Mouse (Mus musculus): ENCODE data around the gene Rtn4rl2. TPM values are rescaled to one million over a fixed set of nuclear protein-coding genes. Genes with fewer than 3 reads are reported as not detected.

The Rtn4rl2 gene
- polyA plus RNA-seq (2012; rRNA removed), result 12.0 and 16.9 TPM in 2 replicates

DNA sequence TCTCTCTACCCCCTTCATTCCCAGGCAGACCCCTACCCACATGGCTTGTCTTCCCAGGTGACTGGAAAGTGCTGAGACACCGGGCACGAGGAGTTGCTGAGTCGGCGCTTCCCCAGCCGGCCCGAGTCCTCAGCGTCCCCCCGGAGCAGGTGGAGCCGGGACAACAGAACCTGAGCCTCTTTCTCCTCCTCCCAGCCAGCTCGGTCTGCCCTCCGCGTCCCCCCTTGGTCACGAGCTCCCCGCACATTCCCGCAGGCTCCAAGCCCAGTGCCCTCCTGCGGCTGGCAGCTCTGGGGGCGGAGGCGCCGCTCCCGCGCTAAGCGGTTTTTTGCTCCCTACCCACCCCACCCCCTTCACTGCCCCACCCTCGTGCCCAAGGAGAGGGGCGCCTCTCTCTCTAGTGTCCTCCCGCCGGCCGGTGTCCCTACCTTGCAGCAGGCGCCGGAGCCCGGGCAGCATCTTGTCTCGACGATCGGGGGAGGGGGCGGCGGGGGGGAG, at the start of gene Rtn4rl2:
TSS of gene Rtn4rl2 (minus strand) at position 477 of the 498 bp plus-strand sequence.

DNA sequence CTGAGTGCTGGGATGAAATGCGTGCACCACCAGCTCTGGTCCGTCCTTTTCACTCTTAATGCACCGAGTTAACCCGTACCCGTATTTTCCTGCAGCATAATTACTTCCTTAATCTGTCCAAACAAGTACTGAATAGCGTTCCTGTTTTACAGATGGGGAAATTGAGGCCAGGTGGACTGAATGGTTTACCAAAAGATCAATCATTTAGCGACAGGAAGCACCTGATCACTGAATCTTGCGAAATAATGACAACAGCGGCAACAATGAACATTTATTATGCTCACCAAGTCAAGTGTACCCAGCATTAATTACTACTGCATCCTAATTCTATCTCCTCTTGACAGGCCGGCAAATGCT, 47.9 kb downstream of the Rtn4rl2 start, which contains the start of gene Slc43a1:
TSS of gene Slc43a1 (plus strand) at position 258 of the 357 bp plus-strand sequence.

DNA sequence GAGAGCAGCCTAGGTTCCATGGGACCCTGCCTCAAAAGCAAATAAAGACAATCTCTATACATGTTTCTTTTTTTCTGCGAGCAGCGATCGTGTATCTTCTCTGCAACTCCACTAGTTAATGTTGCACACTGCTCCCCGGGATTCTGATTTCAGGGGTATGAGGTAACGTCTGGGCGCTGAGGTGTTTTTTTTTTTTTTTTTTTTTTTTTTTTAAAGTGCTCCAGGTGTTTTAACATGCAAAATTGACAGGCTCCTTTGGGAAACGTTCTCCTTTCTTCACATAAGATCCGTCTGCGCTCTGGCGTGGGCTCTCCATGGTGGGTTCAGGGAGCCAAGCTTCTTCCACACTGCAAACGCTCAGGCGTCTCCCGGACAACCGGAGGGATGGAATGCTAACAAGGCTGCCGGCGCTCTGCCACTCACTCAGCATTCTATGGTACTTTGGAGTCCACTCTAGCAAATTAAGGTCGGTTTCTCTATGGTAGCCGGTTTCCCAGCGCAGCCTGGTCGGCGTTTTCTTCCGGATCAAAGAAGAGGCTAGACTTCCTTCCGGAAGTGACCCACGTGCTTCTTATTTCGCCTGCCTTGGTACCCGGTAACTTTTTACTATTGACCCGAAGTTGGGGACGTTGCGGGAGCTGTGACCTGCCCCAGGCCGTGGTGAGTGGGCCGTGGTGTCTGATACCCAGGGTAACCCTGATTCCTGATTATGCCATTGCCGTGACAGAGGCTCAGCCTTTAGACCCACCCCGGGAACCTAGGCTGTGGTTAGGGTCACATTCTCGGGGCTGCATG, 59.8 kb downstream of the Rtn4rl2 start, which contains the start of gene Timm10:
TSS of gene Timm10 (plus strand) at position 510 of the 795 bp plus-strand sequence.

DNA sequence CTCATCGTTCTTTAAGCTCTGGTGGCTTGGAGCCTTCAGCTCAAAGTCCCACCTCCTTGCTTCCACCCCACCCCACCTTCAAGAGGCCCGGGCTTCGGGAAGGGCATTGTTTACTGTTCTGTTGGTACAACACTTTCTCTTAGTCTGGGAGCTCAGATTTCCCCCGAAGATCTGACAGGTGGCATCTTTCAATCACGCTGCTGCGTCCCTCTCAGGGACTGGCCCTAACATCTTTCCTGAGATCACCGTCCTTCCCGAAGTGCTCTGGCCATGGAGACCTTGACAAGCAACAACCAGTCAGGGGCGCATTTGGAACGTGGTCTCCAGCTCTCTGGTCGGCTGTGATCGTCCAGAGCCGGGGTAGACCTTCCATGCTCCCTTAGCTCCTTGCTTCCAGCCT, 64.0 kb downstream of the Rtn4rl2 start, which contains the start of gene Smtnl1:
TSS of gene Smtnl1 (minus strand) at position 101 of the 400 bp plus-strand sequence.

Other genes with a start within 250 kb of the Rtn4rl2 start
- gene Ctnnd1, start 235.9 kb downstream of the Rtn4rl2 start, polyA plus RNA-seq (2012; rRNA removed), result 62.4 and 62.9 TPM in 2 replicates
- gene Btbd18, start 227.6 kb downstream of the Rtn4rl2 start, polyA plus RNA-seq (2012; rRNA removed), result not detected in 2 replicates
- 128 and 180 TPM in 2 replicates for gene Selenoh, start 215.9 kb downstream of the Rtn4rl2 start, polyA plus RNA-seq (2012; rRNA removed)
- gene Gm28635, start 208.7 kb downstream of the Rtn4rl2 start, polyA plus RNA-seq (2012; rRNA removed), result not detected in 2 replicates
- 8.0 and 8.9 TPM in 2 replicates for gene Med19, start 208.3 kb downstream of the Rtn4rl2 start, polyA plus RNA-seq (2012; rRNA removed)
- gene Tmx2, start 207.6 kb downstream of the Rtn4rl2 start, polyA plus RNA-seq (2012; rRNA removed), result 41.7 and 58.0 TPM in 2 replicates
- 44.3 and 50.4 TPM in 2 replicates for gene Zdhhc5, start 171.5 kb downstream of the Rtn4rl2 start, polyA plus RNA-seq (2012; rRNA removed)
- 8.1 and 9.7 TPM in 2 replicates for gene Clp1, start 159.4 kb downstream of the Rtn4rl2 start, polyA plus RNA-seq (2012; rRNA removed)
- 7.7 and 8.3 TPM in 2 replicates for gene Ypel4, start 152.7 kb downstream of the Rtn4rl2 start, polyA plus RNA-seq (2012; rRNA removed)
- 0.98 and 1.3 TPM in 2 replicates for gene Gm19426, start 143.1 kb downstream of the Rtn4rl2 start, polyA plus RNA-seq (2012; rRNA removed)
- gene Serping1, start 111.3 kb downstream of the Rtn4rl2 start, polyA plus RNA-seq (2012; rRNA removed), result 298 and 361 TPM in 2 replicates
- 18.7 and 23.7 TPM in 2 replicates for gene Ube2l6, start 87.9 kb downstream of the Rtn4rl2 start, polyA plus RNA-seq (2012; rRNA removed)
- gene Smtnl1, start 64.1 kb downstream of the Rtn4rl2 start, polyA plus RNA-seq (2012; rRNA removed), result not detected in 2 replicates
- 42.6 and 54.8 TPM in 2 replicates for gene Timm10, start 59.7 kb downstream of the Rtn4rl2 start, polyA plus RNA-seq (2012; rRNA removed)
- gene Slc43a1, start 47.9 kb downstream of the Rtn4rl2 start, polyA plus RNA-seq (2012; rRNA removed), result 14.3 and 15.2 TPM in 2 replicates
- 55.2 and 61.6 TPM in 2 replicates for gene Slc43a3, start 49.9 kb upstream of the Rtn4rl2 start, polyA plus RNA-seq (2012; rRNA removed)
- 0.18 TPM in 1 of 2 replicates, not detected in the other for gene Prg2, start 93.8 kb upstream of the Rtn4rl2 start, polyA plus RNA-seq (2012; rRNA removed)
- gene Prg3, start 101.5 kb upstream of the Rtn4rl2 start, polyA plus RNA-seq (2012; rRNA removed), result not detected in 2 replicates
- 129 and 183 TPM in 2 replicates for gene Ssrp1, start 150.5 kb upstream of the Rtn4rl2 start, polyA plus RNA-seq (2012; rRNA removed)
- gene P2rx3, start 150.8 kb upstream of the Rtn4rl2 start, polyA plus RNA-seq (2012; rRNA removed), result 0.37 and 0.50 TPM in 2 replicates
- gene Tnks1bp1, start 161.3 kb upstream of the Rtn4rl2 start, polyA plus RNA-seq (2012; rRNA removed), result 95.3 and 109 TPM in 2 replicates
- 27.2 and 30.1 TPM in 2 replicates for gene Aplnr, start 249.5 kb upstream of the Rtn4rl2 start, polyA plus RNA-seq (2012; rRNA removed)

Measured in ovary, adult 2 months (tissue).